Mouse (Mus musculus) right cerebral cortex, postnatal 10 days (tissue): ENCODE measurements around the gene Gm21973.

Experiments
- DNase-seq, 2 experiments: peaks; one replicate each; pipeline ENCODE4 v3.0.0; 2021; ENCODE audit warnings: low spot score in 2 of 2

Gene Gm21973

GRCm38 (mm10) chr15:10399795-10400194 is 74.6 kb downstream of the Gm21973 start:
- no peak for DNase-seq

- DNase-seq = no peak
Observed at GRCm38 (mm10) chr15:10400415-10400814, 75.2 kb downstream of the Gm21973 start.

- DNase-seq = no peak
Observed at GRCm38 (mm10) chr15:10409842-10410241, 84.7 kb downstream of the Gm21973 start.

GRCm38 (mm10) chr15:10410881-10411280 is 85.7 kb downstream of the Gm21973 start:
- DNase-seq = peak in 1 of 2 experiments; percentile 28

- no peak for DNase-seq
Observed at GRCm38 (mm10) chr15:10413656-10414055, 88.5 kb downstream of the Gm21973 start.

GRCm38 (mm10) chr15:10421138-10421784 is 96.1 kb downstream of the Gm21973 start:
- no peak for DNase-seq

- no peak for DNase-seq
Observed at GRCm38 (mm10) chr15:10421785-10422144, 96.6 kb downstream of the Gm21973 start.
